Mouse (Mus musculus) liver, embryonic 14.5 days (tissue): ENCODE results near the gene Actb.

ENCODE experiments used
- CTCF ChIP-seq: IDR thresholded peaks from 2 replicates; pipeline ENCODE4 v1.5.1; 2016; ENCODE audit warnings: antibody characterized with exemption, low read depth, control low read depth
- EP300 ChIP-seq: IDR thresholded peaks from 2 replicates; pipeline ENCODE4 v1.6.1; 2016; ENCODE audit warnings: antibody characterized with exemption, low read depth

DNA sequence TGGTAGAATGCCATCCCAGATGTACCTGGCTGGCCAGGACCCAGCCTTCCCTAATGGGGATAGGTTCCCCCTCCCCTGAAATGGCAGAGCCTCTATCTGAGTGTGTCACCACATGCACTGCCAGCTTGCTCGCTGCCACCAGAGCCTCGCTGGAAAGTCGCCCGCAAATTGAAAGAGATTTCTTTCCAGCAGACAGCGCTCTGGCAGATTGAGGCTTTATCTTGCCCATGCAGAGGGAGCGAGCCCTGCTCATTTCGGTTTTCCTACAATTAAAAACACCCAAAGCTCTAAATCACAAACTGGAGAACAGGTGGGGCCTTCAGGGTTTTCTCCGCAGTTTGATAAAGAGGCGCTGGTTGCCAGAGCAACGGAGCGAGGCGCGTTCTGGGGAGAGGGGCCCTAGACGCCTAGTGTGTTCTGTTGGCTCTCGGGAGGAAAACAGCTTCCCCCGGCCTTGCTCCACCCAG, 48.8 kb downstream of the Actb start:
- no peak for TF ChIP-seq CTCF
- no peak for TF ChIP-seq EP300
